Mouse (Mus musculus) stomach, adult 2 months (tissue): ENCODE results near the gene Trim38. TPM values are rescaled to one million over a fixed set of nuclear protein-coding genes. Genes with fewer than 3 reads are reported as not detected.

ENCODE experiments used
- polyA plus RNA-seq: library from polyadenylated mRNA; depleted of rRNA; stranded (reverse); fragments of >200 nt; gene quantifications from 2 replicates; pipeline ENCODE4 v1.2.3, GENCODE M21; 2012; rRNA removed

Gene Trim38
- polyA plus RNA-seq = not detected in 2 replicates

DNA sequence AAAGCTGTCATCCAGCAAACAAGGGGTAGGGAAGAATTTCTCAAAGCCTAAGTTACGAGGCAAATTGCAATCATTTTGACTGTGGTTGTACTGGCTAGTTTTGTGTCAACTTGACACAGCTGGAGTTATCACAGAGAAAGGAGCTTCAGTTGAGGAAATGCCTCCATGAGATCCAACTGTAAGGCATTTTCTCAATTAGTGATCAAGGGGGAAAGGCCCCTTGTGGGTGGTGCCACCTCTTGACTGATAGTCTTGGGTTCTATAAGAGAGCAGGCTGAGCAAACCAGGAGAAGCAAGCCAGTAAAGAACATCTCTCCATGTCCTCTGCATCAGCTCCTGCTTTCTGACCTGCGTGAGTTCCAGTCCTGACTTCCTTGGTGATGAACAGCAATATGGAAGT, at the start of gene Trim38:
Gene Trim38, plus strand, starts transcription at position 301 of the 400 bp plus-strand sequence.

DNA sequence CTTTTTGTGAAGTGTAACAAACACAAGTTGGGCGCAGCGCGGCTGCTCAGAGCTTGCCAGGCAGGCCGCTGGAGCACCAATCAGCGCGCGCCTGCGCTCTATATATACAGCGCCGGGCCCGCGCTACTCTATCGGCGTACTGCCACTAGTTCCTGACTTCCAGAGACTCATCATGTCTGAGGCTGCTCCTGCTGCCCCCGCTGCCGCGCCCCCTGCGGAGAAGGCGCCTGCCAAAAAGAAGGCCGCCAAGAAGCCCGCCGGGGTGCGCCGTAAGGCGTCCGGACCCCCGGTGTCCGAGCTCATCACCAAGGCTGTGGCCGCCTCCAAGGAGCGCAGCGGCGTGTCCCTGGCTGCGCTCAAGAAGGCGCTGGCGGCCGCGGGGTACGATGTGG, 31.0 kb upstream of the Trim38 start, which contains the start of gene Hist1h1c:
Gene Hist1h1c, plus strand, starts transcription at position 132 of the 392 bp plus-strand sequence.

DNA sequence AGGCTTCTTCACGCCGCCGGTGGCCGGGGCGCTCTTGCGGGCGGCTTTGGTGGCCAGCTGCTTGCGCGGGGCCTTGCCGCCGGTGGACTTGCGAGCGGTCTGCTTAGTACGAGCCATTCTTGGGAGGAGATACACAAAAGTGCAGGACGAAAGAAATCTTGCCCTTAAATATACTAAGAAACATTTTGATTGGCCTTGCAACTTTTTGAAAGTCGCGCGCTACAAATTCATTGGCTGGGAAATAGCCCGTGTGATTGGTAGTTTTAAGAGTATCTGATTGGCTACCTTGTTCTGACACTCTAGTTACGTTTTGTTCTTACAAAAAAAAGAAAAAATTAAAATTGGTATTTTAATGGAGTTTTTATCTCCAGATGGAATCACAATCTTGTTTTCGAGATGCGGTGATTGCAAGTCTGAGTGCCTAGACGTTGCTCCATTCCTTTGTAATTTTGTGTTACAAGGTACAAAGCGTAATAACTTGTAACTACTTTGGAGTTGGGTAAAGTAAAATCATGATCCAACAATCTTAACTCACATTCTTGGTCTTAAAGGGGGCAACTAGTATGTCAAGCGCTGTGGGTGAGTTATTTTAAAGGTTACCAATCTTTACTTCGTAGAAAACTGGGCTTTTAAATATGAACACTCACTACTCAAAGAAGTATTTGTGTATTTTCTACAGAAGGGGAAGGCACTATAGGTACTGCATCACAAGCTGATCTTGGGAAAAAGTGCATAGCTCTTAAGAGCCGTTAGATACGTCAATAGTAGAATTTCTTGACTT, 24.1 kb upstream of the Trim38 start, which contains the start of gene Hist1h3c:
Gene Hist1h3c, minus strand, starts transcription at position 222 of the 781 bp plus-strand sequence.

DNA sequence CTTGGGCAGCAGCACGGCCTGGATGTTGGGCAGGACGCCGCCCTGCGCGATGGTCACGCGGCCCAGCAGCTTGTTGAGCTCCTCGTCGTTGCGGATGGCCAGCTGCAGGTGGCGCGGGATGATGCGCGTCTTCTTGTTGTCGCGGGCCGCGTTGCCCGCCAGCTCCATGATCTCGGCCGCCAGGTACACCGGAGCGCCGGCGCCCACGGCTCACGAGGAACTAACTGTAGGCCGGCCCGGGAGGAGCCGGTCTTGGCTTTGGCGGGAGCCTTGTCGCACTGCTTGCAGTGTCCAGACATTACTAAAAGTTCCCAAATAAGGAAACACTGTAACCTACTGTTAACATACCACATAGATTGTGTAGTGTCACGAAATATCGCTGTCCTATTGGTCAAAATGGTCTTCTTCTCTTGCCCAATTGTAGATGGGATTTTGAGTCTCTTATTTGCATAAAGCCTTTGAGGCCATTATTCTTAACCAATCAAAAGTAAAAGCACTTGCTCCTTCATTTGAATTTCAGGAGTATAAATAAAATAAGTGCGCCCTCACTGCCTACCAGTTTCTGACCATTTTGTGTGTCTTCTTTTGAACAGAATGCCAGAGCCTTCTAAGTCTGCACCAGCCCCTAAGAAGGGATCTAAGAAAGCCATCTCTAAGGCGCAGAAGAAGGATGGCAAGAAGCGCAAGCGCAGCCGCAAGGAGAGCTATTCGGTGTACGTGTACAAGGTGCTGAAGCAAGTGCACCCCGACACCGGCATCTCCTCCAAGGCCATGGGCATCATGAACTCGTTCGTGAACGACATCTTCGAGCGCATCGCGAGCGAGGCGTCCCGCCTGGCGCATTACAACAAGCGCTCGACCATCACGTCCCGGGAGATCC, 23.3 kb upstream of the Trim38 start, which contains the start of gene Hist1h2bb:
Gene Hist1h2bb, plus strand, starts transcription at position 534 of the 880 bp plus-strand sequence.

DNA sequence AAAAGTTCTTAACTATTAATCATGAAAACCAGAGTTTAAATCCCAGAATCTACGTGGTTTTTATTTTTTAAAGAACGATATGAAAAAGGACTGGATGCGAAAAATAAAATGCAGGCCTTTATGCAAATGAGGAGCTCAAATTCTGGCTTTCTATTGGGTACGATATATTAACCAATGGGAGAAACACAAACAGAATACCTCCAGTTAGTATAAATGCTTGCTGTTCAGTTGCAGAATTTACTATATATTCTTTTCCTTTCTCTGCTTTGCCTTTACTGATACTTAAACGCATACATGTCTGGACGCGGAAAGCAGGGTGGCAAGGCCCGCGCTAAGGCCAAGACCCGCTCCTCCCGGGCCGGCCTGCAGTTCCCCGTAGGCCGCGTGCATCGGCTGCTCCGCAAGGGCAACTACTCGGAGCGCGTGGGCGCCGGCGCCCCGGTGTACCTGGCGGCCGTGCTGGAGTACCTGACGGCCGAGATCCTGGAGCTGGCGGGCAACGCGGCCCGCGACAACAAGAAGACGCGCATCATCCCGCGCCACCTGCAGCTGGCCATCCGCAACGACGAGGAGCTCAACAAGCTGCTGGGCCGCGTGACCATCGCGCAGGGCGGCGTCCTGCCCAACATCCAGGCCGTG, 18.8 kb upstream of the Trim38 start, which contains the start of gene Hist1h2ab:
Gene Hist1h2ab, plus strand, starts transcription at position 288 of the 639 bp plus-strand sequence.

DNA sequence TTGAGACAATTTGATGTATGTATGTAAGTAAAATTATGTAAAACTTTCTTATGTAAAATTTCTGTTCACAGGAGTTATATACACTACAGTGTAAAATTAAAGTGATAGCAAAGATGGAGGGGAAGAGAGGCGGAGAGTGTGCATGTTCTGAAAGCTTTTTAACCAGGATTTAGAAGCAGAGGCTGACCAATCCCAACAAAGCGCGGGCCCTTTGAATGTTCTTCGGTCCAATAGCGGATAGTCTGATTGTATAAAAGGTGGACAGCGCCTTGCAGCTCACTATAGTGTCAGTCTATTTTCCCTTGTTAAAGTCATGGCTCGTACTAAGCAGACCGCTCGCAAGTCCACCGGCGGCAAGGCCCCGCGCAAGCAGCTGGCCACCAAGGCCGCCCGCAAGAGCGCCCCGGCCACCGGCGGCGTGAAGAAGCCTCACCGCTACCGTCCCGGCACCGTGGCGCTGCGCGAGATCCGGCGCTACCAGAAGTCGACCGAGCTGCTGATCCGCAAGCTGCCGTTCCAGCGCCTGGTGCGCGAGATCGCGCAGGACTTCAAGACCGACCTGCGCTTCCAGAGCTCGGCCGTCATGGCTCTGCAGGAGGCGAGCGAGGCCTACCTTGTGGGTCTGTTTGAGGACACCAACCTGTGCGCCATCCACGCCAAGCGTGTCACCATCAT, 17.5 kb upstream of the Trim38 start, which contains the start of gene Hist1h3b:
Gene Hist1h3b, plus strand, starts transcription at position 201 of the 675 bp plus-strand sequence.

DNA sequence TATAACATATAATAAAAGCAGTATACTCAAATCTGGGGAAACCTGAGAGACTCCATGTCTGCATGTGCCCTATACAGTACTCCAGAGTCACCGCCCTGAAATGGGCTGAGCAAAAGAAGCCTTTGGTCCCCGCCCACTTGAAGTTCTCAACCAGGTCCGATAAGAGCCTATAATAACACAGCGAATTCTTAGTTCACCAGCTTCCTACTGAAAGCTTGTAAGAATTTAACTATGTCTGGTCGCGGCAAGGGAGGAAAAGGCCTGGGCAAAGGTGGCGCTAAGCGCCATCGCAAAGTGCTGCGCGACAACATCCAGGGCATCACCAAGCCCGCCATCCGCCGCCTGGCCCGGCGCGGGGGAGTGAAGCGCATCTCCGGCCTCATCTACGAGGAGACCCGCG, 12.9 kb upstream of the Trim38 start, which contains the start of gene Hist1h4b:
Gene Hist1h4b, plus strand, starts transcription at position 224 of the 400 bp plus-strand sequence.

DNA sequence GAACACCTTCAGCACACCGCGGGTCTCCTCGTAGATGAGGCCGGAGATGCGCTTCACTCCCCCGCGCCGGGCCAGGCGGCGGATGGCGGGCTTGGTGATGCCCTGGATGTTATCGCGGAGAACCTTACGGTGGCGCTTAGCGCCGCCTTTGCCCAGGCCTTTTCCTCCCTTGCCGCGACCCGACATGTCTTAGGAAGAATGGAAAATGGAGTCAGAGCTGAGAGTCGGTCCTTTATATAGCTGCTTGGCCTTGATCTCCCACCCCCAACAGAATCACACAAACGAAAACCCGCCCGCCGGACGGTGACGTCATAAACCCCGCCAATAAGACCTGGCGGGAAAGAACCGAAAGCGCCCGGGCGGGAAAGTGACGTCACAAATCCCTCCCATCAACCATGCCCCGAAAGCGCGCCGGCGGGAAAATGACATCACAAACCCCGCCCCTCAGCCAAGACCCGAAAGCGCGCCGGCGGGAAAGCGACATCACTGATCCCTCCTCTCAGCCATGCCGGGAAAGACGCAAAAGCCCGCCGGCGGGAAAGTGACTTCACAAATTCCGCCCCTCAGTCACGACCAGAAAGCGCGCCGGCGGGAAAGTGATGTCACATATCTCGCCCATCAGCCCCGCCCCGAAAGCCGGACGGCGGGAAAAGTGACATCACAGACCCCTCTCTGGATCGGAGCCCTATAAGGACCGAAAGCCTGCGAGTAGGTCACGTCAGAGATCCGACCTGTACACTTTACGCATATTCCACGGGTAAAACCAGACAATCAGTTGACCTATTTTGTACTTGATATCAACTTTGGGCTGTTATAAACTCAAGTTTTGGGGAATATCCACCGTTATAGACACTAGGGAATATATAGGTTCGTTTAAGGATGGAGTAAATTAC, 8.5 kb upstream of the Trim38 start, which contains the start of gene Hist1h4a:
Gene Hist1h4a, minus strand, starts transcription at position 259 of the 893 bp plus-strand sequence.

DNA sequence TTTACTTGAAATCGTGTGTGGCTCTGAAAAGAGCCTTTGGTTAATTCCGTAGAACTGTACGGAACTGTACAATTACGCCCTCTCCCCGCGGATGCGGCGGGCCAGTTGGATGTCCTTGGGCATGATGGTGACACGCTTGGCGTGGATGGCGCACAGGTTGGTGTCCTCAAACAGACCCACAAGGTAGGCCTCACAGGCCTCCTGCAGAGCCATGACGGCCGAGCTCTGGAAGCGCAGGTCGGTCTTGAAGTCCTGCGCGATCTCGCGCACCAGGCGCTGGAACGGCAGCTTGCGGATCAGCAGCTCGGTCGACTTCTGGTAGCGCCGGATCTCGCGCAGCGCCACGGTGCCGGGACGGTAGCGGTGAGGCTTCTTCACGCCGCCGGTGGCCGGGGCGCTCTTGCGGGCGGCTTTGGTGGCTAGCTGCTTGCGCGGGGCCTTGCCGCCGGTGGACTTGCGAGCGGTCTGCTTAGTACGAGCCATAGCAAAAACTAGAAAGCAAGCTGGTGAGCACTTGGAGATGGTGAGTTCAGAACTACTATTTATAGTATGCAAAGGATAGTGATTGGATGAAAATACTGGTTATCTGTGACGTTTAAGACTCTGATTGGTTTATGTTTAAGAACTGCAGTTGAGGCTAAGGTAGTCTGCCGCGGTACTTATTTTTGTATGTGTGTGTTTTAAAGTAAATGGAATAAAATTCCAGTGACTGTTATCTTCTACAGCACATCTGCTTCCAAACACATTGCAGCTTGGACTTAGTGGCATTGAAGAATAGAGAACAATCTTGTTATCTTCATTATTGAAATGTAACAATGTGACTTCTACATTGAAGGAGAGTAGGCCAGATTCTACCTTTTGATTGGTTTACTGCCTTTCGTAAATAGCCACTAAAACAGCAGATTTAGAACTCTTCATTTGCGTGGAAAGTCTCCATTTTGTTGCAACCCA, 7.6 kb upstream of the Trim38 start, which contains the start of gene Hist1h3a:
Gene Hist1h3a, minus strand, starts transcription at position 516 of the 951 bp plus-strand sequence.

DNA sequence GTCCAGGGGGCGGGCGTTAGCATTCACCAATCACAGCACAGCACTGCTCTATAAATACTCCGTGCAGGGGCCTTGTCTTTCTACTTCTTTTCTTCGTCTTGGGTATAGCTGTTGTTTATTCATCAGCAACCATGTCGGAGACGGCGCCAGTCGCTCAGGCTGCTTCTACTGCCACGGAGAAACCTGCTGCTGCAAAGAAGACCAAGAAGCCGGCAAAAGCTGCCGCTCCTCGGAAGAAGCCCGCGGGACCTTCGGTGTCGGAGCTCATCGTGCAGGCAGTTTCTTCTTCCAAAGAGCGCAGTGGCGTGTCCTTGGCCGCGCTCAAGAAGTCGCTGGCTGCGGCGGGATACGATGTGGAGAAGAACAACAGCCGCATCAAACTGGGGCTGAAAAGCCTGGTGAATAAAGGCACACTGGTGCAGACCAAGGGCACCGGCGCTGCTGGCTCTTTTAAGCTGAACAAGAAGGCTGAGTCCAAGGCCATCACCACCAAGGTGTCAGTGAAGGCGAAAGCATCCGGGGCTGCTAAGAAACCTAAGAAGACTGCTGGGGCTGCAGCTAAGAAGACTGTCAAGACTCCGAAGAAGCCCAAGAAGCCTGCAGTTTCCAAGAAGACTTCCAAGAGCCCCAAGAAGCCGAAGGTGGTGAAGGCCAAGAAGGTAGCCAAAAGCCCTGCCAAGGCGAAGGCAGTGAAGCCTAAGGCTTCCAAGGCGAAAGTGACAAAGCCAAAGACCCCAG, 6.0 kb upstream of the Trim38 start, which contains the start of gene Hist1h1a:
Gene Hist1h1a, plus strand, starts transcription at position 81 of the 738 bp plus-strand sequence.

DNA sequence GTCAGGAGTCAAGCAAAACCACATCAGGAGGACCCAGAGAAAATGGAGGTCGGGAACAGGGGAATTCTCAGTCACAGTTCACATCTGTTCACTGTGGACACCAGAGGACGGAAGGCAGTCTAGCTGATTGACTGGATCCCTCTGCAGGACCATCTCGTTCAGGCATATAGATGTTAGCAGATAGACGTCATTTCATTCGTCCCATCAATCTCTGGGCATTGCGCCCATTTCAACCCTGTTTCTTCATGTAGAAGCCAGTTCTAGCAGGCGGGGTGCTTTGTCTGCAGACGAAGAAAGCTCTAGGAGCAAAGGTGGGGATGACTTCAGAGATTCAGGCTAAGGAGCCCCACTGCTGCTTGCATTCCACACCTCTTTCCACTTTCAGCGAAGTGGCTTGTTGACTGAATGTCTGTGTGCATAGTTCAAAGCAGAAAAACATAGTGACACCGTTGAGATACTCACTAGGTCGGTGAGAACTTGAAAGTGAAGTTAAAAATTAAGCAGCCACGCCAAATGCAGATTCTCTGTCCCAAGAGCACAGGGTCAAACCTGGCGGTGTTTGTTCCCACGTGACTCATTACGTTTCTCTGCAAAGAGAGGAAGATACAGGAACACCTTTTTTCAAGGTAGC, 36.8 kb downstream of the Trim38 start, which contains the start of gene Slc17a2:
Gene Slc17a2, plus strand, starts transcription at position 572 of the 631 bp plus-strand sequence.

DNA sequence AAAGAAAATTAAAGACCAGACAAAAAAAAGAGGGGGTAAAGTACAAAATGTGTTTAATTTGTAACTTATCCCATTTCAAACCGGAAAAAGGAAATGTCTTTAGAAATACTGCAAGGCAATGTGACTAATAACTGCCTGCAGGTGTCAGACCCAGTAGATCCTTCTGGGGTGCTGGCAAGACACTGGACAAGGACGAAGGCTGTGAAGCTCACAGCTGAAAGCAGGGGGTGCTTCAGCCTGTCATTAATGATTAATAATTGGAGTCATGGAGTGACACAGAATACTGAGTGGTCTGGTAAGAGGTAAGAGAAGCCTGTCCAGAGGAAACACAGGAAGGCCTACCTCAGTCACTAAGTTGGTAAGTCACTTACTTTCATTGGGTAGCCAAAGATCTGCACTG, 69.6 kb downstream of the Trim38 start, which contains the start of gene Slc17a3:
Gene Slc17a3, plus strand, starts transcription at position 127 of the 400 bp plus-strand sequence.

Other genes starting within 250 kb of the Trim38 start
- 10.2 and 16.4 TPM in 2 replicates for gene Hist1h4h, start 238.9 kb upstream of the Trim38 start, polyA plus RNA-seq
- gene Hist1h2af, start 236.0 kb upstream of the Trim38 start, polyA plus RNA-seq = 126 and 148 TPM in 2 replicates
- 15.8 and 18.3 TPM in 2 replicates for gene Hist1h3g, start 234.5 kb upstream of the Trim38 start, polyA plus RNA-seq
- 0.87 and 1.9 TPM in 2 replicates for gene Hist1h2bh, start 226.5 kb upstream of the Trim38 start, polyA plus RNA-seq
- gene Hist1h3f, start 225.9 kb upstream of the Trim38 start, polyA plus RNA-seq = 4.2 and 5.6 TPM in 2 replicates
- gene Hist1h4f, start 218.3 kb upstream of the Trim38 start, polyA plus RNA-seq = 2.2 and 2.4 TPM in 2 replicates
- gene Hist1h1d, start 216.7 kb upstream of the Trim38 start, polyA plus RNA-seq = 0.04 and 0.10 TPM in 2 replicates
- 13.8 and 14.4 TPM in 2 replicates for gene Hist1h3e, start 207.5 kb upstream of the Trim38 start, polyA plus RNA-seq
- gene Hist1h2ae, start 198.7 kb upstream of the Trim38 start, polyA plus RNA-seq = 3.3 and 7.8 TPM in 2 replicates
- 15.0 and 22.9 TPM in 2 replicates for gene Hist1h2bg, start 198.5 kb upstream of the Trim38 start, polyA plus RNA-seq
- 5.2 and 7.1 TPM in 2 replicates for gene Hist1h2bf, start 195.7 kb upstream of the Trim38 start, polyA plus RNA-seq
- 2.5 and 3.6 TPM in 2 replicates for gene Hist1h2ad, start 195.5 kb upstream of the Trim38 start, polyA plus RNA-seq
- 5.2 and 6.2 TPM in 2 replicates for gene Hist1h3d, start 194.2 kb upstream of the Trim38 start, polyA plus RNA-seq
- gene Hist1h4d, start 188.3 kb upstream of the Trim38 start, polyA plus RNA-seq = 3.2 and 3.6 TPM in 2 replicates
- 1.1 TPM in 2 replicates for gene Hist1h2be, start 148.8 kb upstream of the Trim38 start, polyA plus RNA-seq
- gene Hist1h1e, start 147.4 kb upstream of the Trim38 start, polyA plus RNA-seq = 0.74 and 1.3 TPM in 2 replicates
- gene Hist1h2ac, start 86.0 kb upstream of the Trim38 start, polyA plus RNA-seq = 0.47 and 0.76 TPM in 2 replicates
- 117 and 165 TPM in 2 replicates for gene Hist1h2bc, start 85.7 kb upstream of the Trim38 start, polyA plus RNA-seq
- not detected in 2 replicates for gene Hist1h1t, start 74.1 kb upstream of the Trim38 start, polyA plus RNA-seq
- 2.2 and 4.1 TPM in 2 replicates for gene Hist1h4c, start 71.5 kb upstream of the Trim38 start, polyA plus RNA-seq
- gene Hfe, start 59.1 kb upstream of the Trim38 start, polyA plus RNA-seq = 3.3 and 4.5 TPM in 2 replicates
- gene Hist1h1c, start 31.1 kb upstream of the Trim38 start, polyA plus RNA-seq = 24.5 and 35.7 TPM in 2 replicates
- 7.1 and 11.9 TPM in 2 replicates for gene Hist1h3c, start 24.3 kb upstream of the Trim38 start, polyA plus RNA-seq
- gene Hist1h2bb, start 23.2 kb upstream of the Trim38 start, polyA plus RNA-seq = 3.8 and 4.6 TPM in 2 replicates
- gene Hist1h2ab, start 18.8 kb upstream of the Trim38 start, polyA plus RNA-seq = 5.1 and 8.7 TPM in 2 replicates
- gene Hist1h3b, start 17.6 kb upstream of the Trim38 start, polyA plus RNA-seq = 10.6 and 14.9 TPM in 2 replicates
- gene Hist1h4b, start 12.9 kb upstream of the Trim38 start, polyA plus RNA-seq = 5.1 TPM in 1 of 2 replicates, not detected in the other
- gene Hist1h4a, start 8.7 kb upstream of the Trim38 start, polyA plus RNA-seq = 1.1 and 3.0 TPM in 2 replicates
- gene Hist1h3a, start 7.5 kb upstream of the Trim38 start, polyA plus RNA-seq = 10.0 and 13.1 TPM in 2 replicates
- 0.09 and 0.20 TPM in 2 replicates for gene Hist1h1a, start 6.2 kb upstream of the Trim38 start, polyA plus RNA-seq
- gene Slc17a2, start 37.1 kb downstream of the Trim38 start, polyA plus RNA-seq = not detected in 2 replicates
- not detected in 2 replicates for gene Slc17a3, start 69.5 kb downstream of the Trim38 start, polyA plus RNA-seq
- gene Slc17a1, start 97.8 kb downstream of the Trim38 start, polyA plus RNA-seq = 0.04 TPM in 1 of 2 replicates, not detected in the other
- 0.05 and 0.06 TPM in 2 replicates for gene Slc17a4, start 145.1 kb downstream of the Trim38 start, polyA plus RNA-seq
- not detected in 2 replicates for gene Hist1h2ba, start 164.2 kb downstream of the Trim38 start, polyA plus RNA-seq
- gene Hist1h2aa, start 164.5 kb downstream of the Trim38 start, polyA plus RNA-seq = not detected in 2 replicates
- gene Scgn, start 221.3 kb downstream of the Trim38 start, polyA plus RNA-seq = 0.76 and 1.1 TPM in 2 replicates